Mouse (Mus musculus): Measurements from ENCODE around the gene Rbbp6. TPM values are rescaled to one million over a fixed set of nuclear protein-coding genes. Genes with fewer than 3 reads are reported as not detected.

Gene Rbbp6
- polyA plus RNA-seq, 1 experiment from 2014 or later: 32.8 TPM

DNA sequence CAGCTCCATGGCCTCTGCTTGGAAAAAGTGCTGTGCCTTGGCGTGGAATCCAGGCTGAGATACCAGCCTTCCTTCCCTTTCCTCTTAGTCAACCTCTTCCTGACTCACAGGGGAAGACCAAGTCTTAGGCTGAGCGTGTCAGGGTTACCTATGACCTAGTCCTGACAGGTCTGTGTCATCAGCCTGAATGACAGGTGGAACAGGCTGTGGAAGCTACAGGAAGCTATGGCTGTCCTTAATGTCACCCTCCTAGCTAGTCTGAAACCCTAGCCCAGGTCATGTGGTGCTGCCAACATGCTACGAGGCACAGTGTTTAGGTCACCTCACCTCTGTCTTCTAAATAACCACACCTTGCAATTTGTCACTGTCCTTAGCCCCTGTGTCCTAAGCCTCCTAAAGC lies 16.2 kb upstream of the Rbbp6 start:
- no peaks in the 10 kb centered on the region for H3K9me3 ChIP-seq
- ATAC-seq (replicated peaks): no peak
- WGBS: 92% methylated on average over 3 of the region's 3 CpGs

DNA sequence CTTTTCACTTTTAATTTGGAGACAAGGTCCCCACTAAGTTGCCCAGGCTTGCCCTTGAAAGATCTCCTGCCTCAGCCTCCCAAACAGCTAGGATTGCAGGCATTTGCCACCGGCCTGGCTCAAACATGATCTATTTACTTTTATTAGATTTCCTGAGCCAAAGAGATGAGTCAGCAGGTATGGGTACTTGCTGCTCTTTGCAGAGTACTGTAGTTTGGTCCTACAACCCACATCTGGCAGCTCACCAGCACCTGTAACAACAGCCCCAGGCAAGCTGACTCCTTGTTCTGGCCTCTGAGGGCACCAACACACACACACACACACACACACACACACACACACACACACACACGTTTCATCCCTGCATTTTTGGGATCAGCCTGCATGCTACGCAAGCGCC lies 14.0 kb upstream of the Rbbp6 start:
- Histone ChIP-seq H3K9me3 (no peaks in the 10 kb centered on the region), H3K4me1 (no peaks in the 10 kb centered on the region), H3K36me3 (no peaks in the 10 kb centered on the region), H3K27me3 (no peaks in the 10 kb centered on the region), H3K27ac (replicated peaks) (no peak overlapping the region), H3K4me2 (replicated peaks) (no peak overlapping the region), H3K4me3 (no peak overlapping the region), H3K9ac (replicated peaks) (no peak overlapping the region)
- ATAC-seq (replicated peaks): no peak
- WGBS: 89% methylated on average over 4 of the region's 4 CpGs

More for the DNA sequence above, 16.2 kb upstream of the Rbbp6 start:
- no peaks in the 10 kb centered on the region for H3K27me3 ChIP-seq
- H3K27ac ChIP-seq (replicated peaks): no peak overlapping the region
- no peak overlapping the region for H3K4me2 ChIP-seq (replicated peaks)
- H3K9ac ChIP-seq (replicated peaks): no peak overlapping the region
- H3K4me1 ChIP-seq: no peaks in the 10 kb centered on the region
- no peak overlapping the region for H3K4me3 ChIP-seq
- no peaks in the 10 kb centered on the region for H3K36me3 ChIP-seq

DNA sequence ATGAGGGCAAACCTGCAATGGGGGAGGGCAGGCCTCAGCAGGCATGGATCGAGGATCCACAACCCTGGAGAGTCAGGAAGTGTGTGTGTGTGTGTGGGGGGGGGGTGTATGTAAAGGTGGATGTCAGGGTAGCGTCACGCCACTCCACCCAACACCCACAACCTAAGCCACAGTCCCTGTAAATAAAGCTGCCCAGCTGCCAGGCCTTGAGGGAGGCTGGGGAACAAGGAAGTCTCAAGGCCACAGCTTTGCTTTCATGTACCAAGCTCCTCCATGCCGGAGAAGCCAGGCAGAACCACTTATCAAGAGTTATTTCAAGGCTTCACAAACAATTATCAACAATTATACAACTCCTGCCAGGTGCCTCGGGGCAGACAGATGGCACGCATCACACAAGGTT lies 13.4 kb upstream of the Rbbp6 start:
- H3K27me3 ChIP-seq: no peaks in the 10 kb centered on the region
- no peaks in the 10 kb centered on the region for H3K36me3 ChIP-seq
- no peak for ATAC-seq (replicated peaks)
- no peaks in the 10 kb centered on the region for H3K4me1 ChIP-seq
- no peak overlapping the region for H3K4me3 ChIP-seq
- WGBS: 80% methylated on average over 6 of the region's 6 CpGs
- H3K27ac ChIP-seq (replicated peaks): no peak overlapping the region
- no peak overlapping the region for H3K9ac ChIP-seq (replicated peaks)
- H3K9me3 ChIP-seq: no peaks in the 10 kb centered on the region
- no peak overlapping the region for H3K4me2 ChIP-seq (replicated peaks)

DNA sequence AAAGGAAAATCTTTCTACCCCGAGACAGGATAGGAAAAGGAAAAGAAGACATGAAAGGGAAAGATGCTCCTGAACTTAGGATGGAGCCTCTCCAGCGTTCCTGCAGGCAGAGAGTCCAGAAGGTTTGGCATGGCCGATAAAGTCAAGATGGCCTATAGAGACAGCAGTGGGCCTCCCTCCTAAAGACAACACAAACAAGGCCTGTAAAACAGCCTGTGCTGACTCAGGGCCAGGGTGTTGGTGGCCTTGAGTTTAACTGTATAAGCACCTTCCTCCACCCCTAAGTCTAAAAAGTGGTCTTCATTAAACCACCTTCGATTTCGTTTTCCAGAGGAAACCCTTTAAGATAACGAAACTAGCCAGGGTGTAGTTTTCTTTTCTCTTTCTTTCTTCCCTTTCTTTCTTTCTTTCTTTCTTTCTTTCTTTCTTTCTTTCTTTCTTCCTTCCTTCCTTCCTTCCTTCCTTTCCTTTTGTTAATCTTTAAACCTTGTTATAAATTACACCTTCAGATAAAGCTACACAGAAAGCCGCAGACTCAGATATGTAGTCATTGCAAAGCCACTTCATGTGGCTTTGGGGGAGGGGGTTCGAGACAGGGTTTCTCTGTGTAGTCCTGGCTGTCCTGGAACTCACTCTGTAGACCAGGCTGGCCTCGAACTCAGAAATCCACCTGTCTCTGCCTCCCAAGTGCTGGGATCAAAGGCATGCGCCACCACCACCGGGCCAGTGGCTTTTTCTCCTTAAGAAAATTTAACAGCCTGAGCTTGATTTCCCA lies 10.8 kb upstream of the Rbbp6 start:
- Histone ChIP-seq H3K4me1 (no peaks in the 10 kb centered on the region), H3K4me2 (replicated peaks) (no peak overlapping the region), H3K4me3 (no peak overlapping the region), H3K36me3 (no peaks in the 10 kb centered on the region), H3K9ac (replicated peaks) (no peak overlapping the region), H3K9me3 (no peaks in the 10 kb centered on the region), H3K27ac (replicated peaks) (no peak overlapping the region), H3K27me3 (no peaks in the 10 kb centered on the region)
- no peak for ATAC-seq (replicated peaks)
- WGBS: 89% methylated on average over 11 of the region's 11 CpGs

DNA sequence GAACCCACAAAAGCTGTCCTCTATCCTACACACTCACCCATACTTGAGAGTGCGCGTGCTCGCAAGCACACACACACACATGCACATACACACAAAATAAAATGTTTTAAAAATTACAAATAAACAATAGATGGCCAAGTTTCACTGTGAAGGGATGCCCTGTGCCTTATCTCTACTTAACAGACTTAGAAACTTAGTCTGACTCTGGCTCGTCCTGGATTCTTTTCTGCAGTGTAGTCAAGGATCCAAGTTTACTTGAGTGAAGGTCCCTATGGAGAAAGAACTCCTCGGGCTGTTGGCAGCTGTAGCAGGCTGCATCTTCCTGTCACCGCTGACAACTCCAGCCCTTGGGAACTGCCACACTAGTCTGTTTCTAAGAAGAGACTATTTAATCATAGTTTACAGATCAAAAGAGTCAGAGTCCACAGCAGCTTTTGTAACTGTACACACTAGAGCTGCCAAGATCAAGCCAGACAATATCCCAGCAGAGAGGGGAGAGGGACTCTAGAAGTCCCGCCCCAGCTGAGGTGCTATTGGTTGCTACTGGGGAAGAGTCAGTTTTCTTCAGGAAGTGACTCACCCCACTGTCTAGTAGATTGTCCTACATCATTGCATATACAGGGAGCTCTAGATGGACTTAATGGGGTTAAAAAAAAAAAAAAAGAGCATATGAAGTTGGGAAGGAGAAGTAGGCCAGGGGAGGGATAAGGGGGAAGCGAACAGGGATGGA lies 10.1 kb upstream of the Rbbp6 start:
- H3K27ac ChIP-seq (replicated peaks): no peak overlapping the region
- no peak overlapping the region for H3K9ac ChIP-seq (replicated peaks)
- H3K4me1 ChIP-seq: no peaks in the 10 kb centered on the region
- H3K9me3 ChIP-seq: no peaks in the 10 kb centered on the region
- WGBS: 83% methylated on average over 8 of the region's 8 CpGs
- H3K4me3 ChIP-seq: no peak overlapping the region
- ATAC-seq (replicated peaks): no peak
- no peaks in the 10 kb centered on the region for H3K27me3 ChIP-seq
- no peaks in the 10 kb centered on the region for H3K36me3 ChIP-seq
- H3K4me2 ChIP-seq (replicated peaks): no peak overlapping the region

DNA sequence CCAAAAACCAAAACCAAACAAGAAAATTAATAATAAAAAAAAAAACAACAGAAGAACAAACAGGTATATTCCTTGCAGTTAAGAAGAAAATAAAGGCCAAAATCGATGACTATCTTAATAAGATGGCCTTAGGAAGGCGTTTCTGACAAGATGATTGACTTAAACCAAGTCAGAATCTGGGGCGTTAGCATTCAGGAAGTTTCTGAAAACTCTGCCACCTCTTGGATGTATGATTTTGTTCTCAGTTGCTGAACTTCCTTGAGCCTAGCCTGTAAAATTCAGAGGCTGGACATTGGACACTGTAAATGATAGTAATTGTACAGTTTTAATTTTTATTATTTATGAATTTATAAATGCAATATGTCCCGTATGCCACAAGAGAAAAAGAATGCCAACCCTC lies 3.3 kb downstream of the Rbbp6 start:
- Histone ChIP-seq H3K4me3 (peak overlapping the region; percentile 99), H3K9me3 (no peaks in the 10 kb centered on the region), H3K4me1 (peaks cover 24% of the 10 kb centered on the region), H3K9ac (replicated peaks) (peak overlapping the region; percentile 98), H3K27me3 (no peaks in the 10 kb centered on the region), H3K4me2 (replicated peaks) (peak overlapping the region; percentile 67), H3K36me3 (peaks cover 9% of the 10 kb centered on the region), H3K27ac (replicated peaks) (no peak overlapping the region)
- ATAC-seq (replicated peaks): no peak
- 60% methylated on average over 4 of the region's 4 CpGs for WGBS

DNA sequence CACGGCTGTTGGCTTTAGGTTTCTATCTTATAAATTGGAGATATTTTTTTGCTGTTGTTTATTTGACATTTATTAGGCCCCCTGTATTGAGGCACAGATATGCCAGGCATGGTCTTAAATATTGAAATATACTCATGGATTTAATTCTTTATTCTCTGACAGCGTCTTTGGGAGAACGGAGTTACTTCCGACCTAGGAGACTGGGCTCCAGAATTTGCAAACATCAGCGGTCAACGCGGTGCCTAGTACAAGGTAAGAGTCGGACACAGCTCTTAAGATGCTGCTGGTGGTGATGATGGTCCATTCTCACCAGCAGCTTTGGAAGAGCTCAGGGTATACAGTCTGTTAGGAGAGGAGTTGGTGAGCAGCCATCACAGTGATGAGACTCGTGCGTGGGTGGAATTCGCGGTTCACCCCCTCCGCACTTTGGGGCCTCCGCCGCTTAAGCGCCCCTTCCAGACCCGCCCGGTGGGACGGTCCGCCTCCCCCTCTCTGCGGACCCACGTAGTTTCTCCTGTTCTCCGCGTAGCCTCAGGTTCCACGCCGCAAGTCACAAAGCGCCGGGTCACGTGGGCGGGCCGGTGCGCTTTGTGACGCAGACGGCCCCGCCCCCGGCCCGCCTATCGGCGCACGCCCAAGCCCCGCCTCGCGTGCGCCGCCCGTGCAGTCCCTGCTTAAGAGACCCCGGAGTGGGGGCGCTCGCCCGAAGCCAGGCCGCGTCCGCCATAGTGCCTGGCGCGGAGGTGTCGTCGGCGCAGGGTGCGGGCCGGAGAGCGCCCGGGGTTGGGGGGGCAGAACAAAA lies 3.9 kb downstream of the Rbbp6 start:
- ATAC-seq (replicated peaks): peak; percentile 98
- Histone ChIP-seq H3K27ac (replicated peaks) (peak overlapping the region; percentile 92), H3K4me1 (peaks cover 31% of the 10 kb centered on the region), H3K9me3 (no peaks in the 10 kb centered on the region), H3K9ac (replicated peaks) (peak overlapping the region; percentile 98), H3K27me3 (no peaks in the 10 kb centered on the region), H3K36me3 (peaks cover 9% of the 10 kb centered on the region), H3K4me3 (peak overlapping the region; percentile 99), H3K4me2 (replicated peaks) (peak overlapping the region; percentile 83)
- WGBS: under 1% methylated on average over 60 of the region's 62 CpGs

DNA sequence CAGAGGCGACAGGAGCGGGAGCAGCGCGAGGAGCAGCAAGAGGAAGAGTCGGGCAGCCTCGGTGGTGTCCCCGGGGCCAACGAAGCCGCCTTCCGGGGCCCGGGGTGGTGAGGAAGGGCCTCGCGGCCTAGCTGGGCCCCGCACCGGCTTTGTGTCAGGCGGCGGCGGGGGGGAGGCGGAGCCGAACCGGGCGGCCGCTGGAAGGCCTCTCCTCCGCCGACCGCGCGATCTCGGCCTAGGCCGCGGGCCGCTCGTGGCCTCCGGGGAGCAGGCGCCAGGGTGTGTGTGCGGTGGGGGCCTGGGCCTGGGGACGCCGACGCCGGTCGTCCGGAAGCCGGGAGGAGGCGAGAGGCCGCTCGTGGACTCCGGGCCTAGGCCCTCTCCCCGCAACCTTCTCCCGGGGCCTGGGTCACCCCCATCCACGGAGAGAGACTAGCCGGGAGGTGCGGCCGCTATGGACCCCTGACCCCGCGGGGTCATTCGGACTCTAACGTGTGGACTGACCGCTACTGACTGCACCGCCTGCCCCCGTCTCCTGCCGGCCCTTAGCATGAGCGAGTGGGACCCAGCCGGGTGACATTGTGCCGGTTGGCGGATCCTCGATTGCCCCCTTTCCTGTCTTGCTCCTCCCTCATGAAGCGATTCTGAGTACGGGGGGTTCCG lies 4.8 kb downstream of the Rbbp6 start:
- Histone ChIP-seq H3K9me3 (no peaks in the 10 kb centered on the region), H3K4me2 (replicated peaks) (peak overlapping the region; percentile 83), H3K4me3 (peak overlapping the region; percentile 99), H3K9ac (replicated peaks) (peak overlapping the region; percentile 98), H3K4me1 (peaks cover 37% of the 10 kb centered on the region), H3K27me3 (no peaks in the 10 kb centered on the region), H3K27ac (replicated peaks) (peak overlapping the region; percentile 92), H3K36me3 (peaks cover 9% of the 10 kb centered on the region)
- peak; percentile 67 for ATAC-seq (replicated peaks)
- under 1% methylated on average over 31 of the region's 69 CpGs for WGBS

DNA sequence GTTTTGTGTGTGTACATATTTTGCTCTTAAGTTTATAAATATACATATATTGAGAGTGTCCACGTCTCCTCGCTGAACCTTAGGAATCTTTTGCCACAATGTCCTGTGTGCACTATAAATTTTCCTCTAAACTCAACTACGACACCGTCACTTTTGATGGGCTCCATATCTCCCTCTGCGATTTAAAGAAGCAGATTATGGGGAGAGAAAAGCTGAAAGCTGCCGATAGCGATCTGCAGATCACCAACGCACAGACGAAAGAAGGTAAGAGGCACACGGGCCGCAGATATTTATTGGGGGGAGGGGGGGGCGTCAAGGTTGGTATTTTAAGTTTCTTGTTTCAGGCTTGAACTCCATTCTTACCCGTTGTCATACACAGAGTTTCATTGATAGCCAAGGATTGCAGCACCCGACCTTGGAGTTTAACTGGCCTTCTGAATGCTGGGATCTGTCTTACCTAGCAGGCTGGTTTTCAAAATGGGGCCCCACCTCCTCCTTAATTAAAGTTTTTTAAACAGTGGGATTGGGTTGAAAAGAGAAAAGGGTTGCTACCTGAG lies 5.5 kb downstream of the Rbbp6 start:
- no peak for ATAC-seq (replicated peaks)
- no peaks in the 10 kb centered on the region for H3K9me3 ChIP-seq
- peak overlapping the region; percentile 98 for H3K9ac ChIP-seq (replicated peaks)
- WGBS: 2% methylated on average over 14 of the region's 14 CpGs
- H3K27me3 ChIP-seq: no peaks in the 10 kb centered on the region
- H3K36me3 ChIP-seq: peaks cover 14% of the 10 kb centered on the region
- H3K4me1 ChIP-seq: peaks cover 41% of the 10 kb centered on the region
- peak overlapping the region; percentile 83 for H3K4me2 ChIP-seq (replicated peaks)
- peak overlapping the region; percentile 99 for H3K4me3 ChIP-seq
- peak overlapping the region; percentile 92 for H3K27ac ChIP-seq (replicated peaks)

DNA sequence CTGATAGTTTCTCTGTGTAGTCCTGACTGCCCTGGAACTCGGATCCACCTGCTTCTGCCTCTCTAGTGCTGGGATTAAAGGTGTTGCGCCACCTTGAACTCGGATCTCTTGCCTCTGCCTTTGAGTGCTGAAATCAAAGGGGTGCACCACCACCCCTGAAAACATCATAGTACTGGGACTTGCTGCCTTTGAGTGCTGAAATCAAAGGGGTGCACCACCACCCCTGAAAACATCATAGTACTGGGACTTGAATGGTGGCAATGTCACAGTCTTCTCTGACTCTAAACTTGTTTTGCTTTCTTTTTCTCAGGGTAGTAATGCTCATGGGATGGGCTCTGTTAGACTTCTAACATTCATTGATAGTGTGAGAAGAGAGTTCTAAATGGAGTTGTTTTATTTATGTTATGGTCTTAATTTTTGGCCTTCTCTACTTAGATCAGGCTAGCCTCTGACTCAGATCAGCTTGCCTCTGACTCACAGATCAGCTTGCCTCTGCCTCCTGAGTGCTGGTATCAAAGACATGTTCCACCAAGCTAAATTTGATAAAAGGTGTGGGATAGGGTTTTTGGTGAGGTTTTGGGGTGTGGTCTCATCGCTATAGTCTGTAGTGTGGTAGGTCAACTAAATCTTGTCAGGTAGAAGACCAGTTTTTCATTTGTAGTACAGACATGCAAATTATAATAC lies 6.7 kb downstream of the Rbbp6 start:
- H3K36me3 ChIP-seq: peaks cover 22% of the 10 kb centered on the region
- no peaks in the 10 kb centered on the region for H3K27me3 ChIP-seq
- peak overlapping the region; percentile 83 for H3K4me2 ChIP-seq (replicated peaks)
- H3K9me3 ChIP-seq: no peaks in the 10 kb centered on the region
- peak overlapping the region; percentile 99 for H3K4me3 ChIP-seq
- peaks cover 41% of the 10 kb centered on the region for H3K4me1 ChIP-seq
- H3K27ac ChIP-seq (replicated peaks): no peak overlapping the region
- no peak for ATAC-seq (replicated peaks)
- no peak overlapping the region for H3K9ac ChIP-seq (replicated peaks)
- 88% methylated on average over 4 of the region's 4 CpGs for WGBS

DNA sequence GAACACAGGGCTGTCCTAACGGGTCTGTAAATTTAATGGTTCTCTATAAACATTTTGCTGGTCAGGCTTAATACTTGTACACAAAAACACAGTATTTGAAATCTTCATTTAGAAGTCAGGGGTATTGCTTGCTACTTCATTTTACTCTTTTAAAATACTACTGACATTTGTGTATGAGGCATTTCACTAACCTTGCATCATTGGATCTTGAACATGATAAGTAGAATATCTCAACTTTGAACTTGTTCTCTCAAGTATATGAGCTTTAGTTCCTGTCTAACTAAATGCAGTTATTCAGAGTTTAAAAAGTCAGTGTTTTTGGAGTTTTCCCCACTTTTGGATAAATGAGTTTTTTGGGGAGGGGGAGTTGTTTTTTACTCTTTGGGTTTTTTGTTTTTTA lies 14.0 kb downstream of the Rbbp6 start:
- ATAC-seq (replicated peaks): no peak
- 87% methylated on average over 1 of the region's 1 CpGs for WGBS
- peaks cover 13% of the 10 kb centered on the region; the same call in 1 of the 2 replicates for H3K4me1 ChIP-seq
- no peak overlapping the region for H3K4me2 ChIP-seq (replicated peaks)
- H3K9ac ChIP-seq (replicated peaks): no peak overlapping the region
- H3K9me3 ChIP-seq: no peaks in the 10 kb centered on the region
- peaks cover 35% of the 10 kb centered on the region for H3K36me3 ChIP-seq
- no peak overlapping the region for H3K27ac ChIP-seq (replicated peaks)
- no peaks in the 10 kb centered on the region for H3K27me3 ChIP-seq
- H3K4me3 ChIP-seq: no peak overlapping the region

All from forebrain, embryonic 15.5 days (tissue).